Mouse (Mus musculus) heart, embryonic 10.5 days (tissue): ENCODE data around the gene Acap2. TPM values are rescaled to one million over a fixed set of nuclear protein-coding genes. Genes with fewer than 3 reads are reported as not detected.
A peak's percentile ranks its signal among the peaks of the same experiment; 100 is the strongest.

ENCODE experiments used
- DNase-seq: peaks from one replicate; pipeline ENCODE4 v3.0.0-alpha.2; 2017; ENCODE audit warnings: low spot score
- H3K27ac ChIP-seq: fragments of 300-500 bp; sonication (generic); 2 replicates; pipeline ENCODE4 v1.5.1; 2016; ENCODE audit warnings: mild to moderate bottlenecking
- H3K27me3 ChIP-seq: fragments of 300-500 bp; sonication (generic); 2 replicates; pipeline ENCODE4 v1.6.1; 2016; ENCODE audit warnings: mild to moderate bottlenecking; ENCODE audit not compliant: poor library complexity, insufficient read depth, severe bottlenecking
- H3K36me3 ChIP-seq: fragments of 300-500 bp; sonication (generic); 2 replicates; pipeline ENCODE4 v1.6.1; 2016; ENCODE audit warnings: mild to moderate bottlenecking, moderate library complexity
- H3K4me1 ChIP-seq: fragments of 300-500 bp; sonication (generic); 2 replicates; pipeline ENCODE4 v1.6.1; 2016; ENCODE audit warnings: mild to moderate bottlenecking
- H3K4me3 ChIP-seq: fragments of 300-500 bp; sonication (generic); 2 replicates; pipeline ENCODE4 v1.5.1; 2016; ENCODE audit warnings: mild to moderate bottlenecking, moderate library complexity
- H3K9me3 ChIP-seq: fragments of 300-500 bp; sonication (generic); 2 replicates; pipeline ENCODE4 v1.6.1; 2016; ENCODE audit warnings: mild to moderate bottlenecking, moderate library complexity
- WGBS: fragments of 180-500 bp; shearing (Covaris S2); methylation state at CpG from one replicate; pipeline ENCODE4 v1.1.7; 2016; 5-methylcytosine and 5-hydroxymethylcytosine counted together
- polyA plus RNA-seq: library from polyadenylated mRNA; unstranded; fragments of >200 nt; fragmentation: Nextera tagmentation; extraction: Ambion mirVana; gene quantifications from 2 replicates; pipeline ENCODE4 v1.2.1, GENCODE M21; 2016

Acap2 gene
- polyA plus RNA-seq, 1 experiment from 2014 or later, result 16.4 TPM

GRCm38 (mm10) chr16:31149841-31150240 is 51.2 kb downstream of the Acap2 start:
- H3K27ac ChIP-seq, result no peak overlapping the region
- no peaks in the 10 kb centered on the region for H3K4me1 ChIP-seq
- peaks cover 20% of the 10 kb centered on the region; the same call in 1 of the 2 replicates for H3K36me3 ChIP-seq
- no peak overlapping the region for H3K4me3 ChIP-seq
- DNase-seq, result no peak
- H3K9me3 ChIP-seq, result no peaks in the 10 kb centered on the region
- no peaks in the 10 kb centered on the region for H3K27me3 ChIP-seq
- WGBS, result 83% methylated on average over 4 of the region's 4 CpGs

GRCm38 (mm10) chr16:31148891-31149290 is 52.2 kb downstream of the Acap2 start:
- DNase-seq, result no peak
- Histone ChIP-seq H3K27me3 (no peaks in the 10 kb centered on the region), H3K9me3 (no peaks in the 10 kb centered on the region), H3K36me3 (peaks cover 15% of the 10 kb centered on the region; the same call in 1 of the 2 replicates), H3K27ac (no peak overlapping the region), H3K4me3 (no peak overlapping the region), H3K4me1 (no peaks in the 10 kb centered on the region)
- 58% methylated on average over 6 of the region's 6 CpGs for WGBS

GRCm38 (mm10) chr16:31147766-31148165 is 53.3 kb downstream of the Acap2 start:
- WGBS, result 89% methylated on average over 6 of the region's 6 CpGs
- H3K27ac ChIP-seq, result no peak overlapping the region
- no peak for DNase-seq

GRCm38 (mm10) chr16:31141916-31142315 is 59.1 kb downstream of the Acap2 start:
- no peak overlapping the region for H3K4me3 ChIP-seq

More at GRCm38 (mm10) chr16:31147766-31148165, 53.3 kb downstream of the Acap2 start:
- Histone ChIP-seq H3K36me3 (peaks cover 15% of the 10 kb centered on the region; the same call in 1 of the 2 replicates), H3K4me1 (no peaks in the 10 kb centered on the region), H3K27me3 (no peaks in the 10 kb centered on the region), H3K9me3 (no peaks in the 10 kb centered on the region), H3K4me3 (no peak overlapping the region)

GRCm38 (mm10) chr16:31136616-31137253 is 64.3 kb downstream of the Acap2 start:
- 71% methylated on average over 13 of the region's 13 CpGs for WGBS
- Histone ChIP-seq H3K4me1 (peaks cover 5% of the 10 kb centered on the region; the same call in 1 of the 2 replicates), H3K4me3 (no peak overlapping the region), H3K36me3 (peaks cover 36% of the 10 kb centered on the region; the same call in 1 of the 2 replicates), H3K27me3 (no peaks in the 10 kb centered on the region), H3K9me3 (no peaks in the 10 kb centered on the region), H3K27ac (no peak overlapping the region)
- no peak for DNase-seq

More at GRCm38 (mm10) chr16:31141916-31142315, 59.1 kb downstream of the Acap2 start:
- H3K36me3 ChIP-seq, result peaks cover 17% of the 10 kb centered on the region; the same call in 1 of the 2 replicates
- no peaks in the 10 kb centered on the region for H3K4me1 ChIP-seq
- H3K27me3 ChIP-seq, result no peaks in the 10 kb centered on the region
- no peak for DNase-seq
- H3K27ac ChIP-seq, result no peak overlapping the region
- H3K9me3 ChIP-seq, result no peaks in the 10 kb centered on the region
- 82% methylated on average over 6 of the region's 6 CpGs for WGBS

- H3K4me3 ChIP-seq, result no peak overlapping the region
- peaks cover 5% of the 10 kb centered on the region; the same call in 1 of the 2 replicates for H3K4me1 ChIP-seq
- WGBS, result 67% methylated on average over 8 of the region's 8 CpGs
- DNase-seq, result no peak
- H3K27me3 ChIP-seq, result no peaks in the 10 kb centered on the region
- H3K9me3 ChIP-seq, result no peaks in the 10 kb centered on the region
- H3K36me3 ChIP-seq, result peaks cover 48% of the 10 kb centered on the region; the same call in 1 of the 2 replicates
- H3K27ac ChIP-seq, result peak overlapping the region; percentile 67; the same call in 1 of the 2 replicates
Observed at GRCm38 (mm10) chr16:31135519-31135918, 65.5 kb downstream of the Acap2 start.

GRCm38 (mm10) chr16:31131531-31131930 is 69.5 kb downstream of the Acap2 start:
- peaks cover 58% of the 10 kb centered on the region for H3K36me3 ChIP-seq
- H3K9me3 ChIP-seq, result no peaks in the 10 kb centered on the region
- H3K27ac ChIP-seq, result no peak overlapping the region
- no peaks in the 10 kb centered on the region for H3K27me3 ChIP-seq
- 60% methylated on average over 5 of the region's 5 CpGs for WGBS
- H3K4me1 ChIP-seq, result peaks cover 5% of the 10 kb centered on the region; the same call in 1 of the 2 replicates
- no peak overlapping the region for H3K4me3 ChIP-seq
- no peak for DNase-seq

GRCm38 (mm10) chr16:31128116-31128515 is 72.9 kb downstream of the Acap2 start:
- Histone ChIP-seq H3K9me3 (no peaks in the 10 kb centered on the region), H3K4me1 (no peaks in the 10 kb centered on the region), H3K27ac (no peak overlapping the region), H3K4me3 (no peak overlapping the region), H3K27me3 (no peaks in the 10 kb centered on the region), H3K36me3 (peaks cover 61% of the 10 kb centered on the region)
- 84% methylated on average over 5 of the region's 5 CpGs for WGBS
- no peak for DNase-seq

GRCm38 (mm10) chr16:31124991-31125390 is 76.1 kb downstream of the Acap2 start:
- Histone ChIP-seq H3K27ac (no peak overlapping the region), H3K4me3 (no peak overlapping the region), H3K27me3 (no peaks in the 10 kb centered on the region), H3K9me3 (no peaks in the 10 kb centered on the region), H3K4me1 (no peaks in the 10 kb centered on the region), H3K36me3 (peaks cover 52% of the 10 kb centered on the region)
- DNase-seq, result no peak
- 76% methylated on average over 5 of the region's 5 CpGs for WGBS

- Histone ChIP-seq H3K36me3 (peaks cover 37% of the 10 kb centered on the region; the same call in 1 of the 2 replicates), H3K4me1 (no peaks in the 10 kb centered on the region), H3K9me3 (no peaks in the 10 kb centered on the region), H3K27me3 (no peaks in the 10 kb centered on the region), H3K27ac (no peak overlapping the region), H3K4me3 (no peak overlapping the region)
- 94% methylated on average over 6 of the region's 6 CpGs for WGBS
- DNase-seq, result no peak
Observed at GRCm38 (mm10) chr16:31121612-31122011, 79.4 kb downstream of the Acap2 start.

- Histone ChIP-seq H3K9me3 (no peaks in the 10 kb centered on the region), H3K4me3 (no peak overlapping the region), H3K4me1 (no peaks in the 10 kb centered on the region), H3K36me3 (peaks cover 45% of the 10 kb centered on the region), H3K27ac (no peak overlapping the region), H3K27me3 (no peaks in the 10 kb centered on the region)
- DNase-seq, result no peak
Observed at GRCm38 (mm10) chr16:31113596-31113995, 87.4 kb downstream of the Acap2 start.

GRCm38 (mm10) chr16:31101352-31101751 is 99.7 kb downstream of the Acap2 start:
- 53% methylated on average over 2 of the region's 2 CpGs for WGBS
- Histone ChIP-seq H3K4me3 (no peak overlapping the region), H3K4me1 (no peaks in the 10 kb centered on the region), H3K27me3 (no peaks in the 10 kb centered on the region), H3K36me3 (peaks cover 34% of the 10 kb centered on the region), H3K9me3 (no peaks in the 10 kb centered on the region), H3K27ac (peak overlapping the region; percentile 29; the same call in 1 of the 2 replicates)
- DNase-seq, result no peak

- Histone ChIP-seq H3K4me1 (no peaks in the 10 kb centered on the region), H3K4me3 (no peak overlapping the region), H3K9me3 (no peaks in the 10 kb centered on the region), H3K27me3 (no peaks in the 10 kb centered on the region), H3K27ac (no peak overlapping the region), H3K36me3 (peaks cover 35% of the 10 kb centered on the region)
- DNase-seq, result no peak
- WGBS, result 83% methylated on average over 1 of the region's 1 CpGs
Observed at GRCm38 (mm10) chr16:31099906-31100305, 101.1 kb downstream of the Acap2 start.
